Mouse (Mus musculus) heart, embryonic 10.5 days (tissue): Measurements from ENCODE around the gene Slf1. TPM values are rescaled to one million over a fixed set of nuclear protein-coding genes. Genes with fewer than 3 reads are reported as not detected.
A peak's percentile ranks its signal among the peaks of the same experiment; 100 is the strongest.
"Not testable (repeated sequence)": the region's sequence is repeated elsewhere in the genome, so short reads cannot be mapped to it uniquely, and the experiment has no call there.

Experiments
- DNase-seq: peaks from one replicate; pipeline ENCODE4 v3.0.0-alpha.2; 2017; ENCODE audit warnings: low spot score
- H3K27ac ChIP-seq: fragments of 300-500 bp; sonication (generic); 2 replicates; pipeline ENCODE4 v1.5.1; 2016; ENCODE audit warnings: mild to moderate bottlenecking
- H3K27me3 ChIP-seq: fragments of 300-500 bp; sonication (generic); 2 replicates; pipeline ENCODE4 v1.6.1; 2016; ENCODE audit warnings: mild to moderate bottlenecking; ENCODE audit not compliant: poor library complexity, insufficient read depth, severe bottlenecking
- H3K36me3 ChIP-seq: fragments of 300-500 bp; sonication (generic); 2 replicates; pipeline ENCODE4 v1.6.1; 2016; ENCODE audit warnings: mild to moderate bottlenecking, moderate library complexity
- H3K4me1 ChIP-seq: fragments of 300-500 bp; sonication (generic); 2 replicates; pipeline ENCODE4 v1.6.1; 2016; ENCODE audit warnings: mild to moderate bottlenecking
- H3K4me3 ChIP-seq: fragments of 300-500 bp; sonication (generic); 2 replicates; pipeline ENCODE4 v1.5.1; 2016; ENCODE audit warnings: mild to moderate bottlenecking, moderate library complexity
- H3K9me3 ChIP-seq: fragments of 300-500 bp; sonication (generic); 2 replicates; pipeline ENCODE4 v1.6.1; 2016; ENCODE audit warnings: mild to moderate bottlenecking, moderate library complexity
- WGBS: fragments of 180-500 bp; shearing (Covaris S2); methylation state at CpG from one replicate; pipeline ENCODE4 v1.1.7; 2016; 5-methylcytosine and 5-hydroxymethylcytosine counted together
- polyA plus RNA-seq: library from polyadenylated mRNA; unstranded; fragments of >200 nt; fragmentation: Nextera tagmentation; extraction: Ambion mirVana; gene quantifications from 2 replicates; pipeline ENCODE4 v1.2.1, GENCODE M21; 2016

Gene Slf1
- 29.4 and 35.6 TPM in 2 replicates for polyA plus RNA-seq

- peak within 1 kb of the TSS; percentile 83 for H3K4me3 ChIP-seq
- no peaks in the 10 kb centered on the region for H3K9me3 ChIP-seq
- no peaks in the 10 kb centered on the region for H3K36me3 ChIP-seq
- WGBS: under 1% methylated on average over 65 of the region's 65 CpGs
- no peaks in the 10 kb centered on the region for H3K27me3 ChIP-seq
- peak; percentile 95 for DNase-seq
- H3K4me1 ChIP-seq: peaks cover 5% of the 10 kb centered on the region; the same call in 1 of the 2 replicates
- H3K27ac ChIP-seq: peak within 1 kb of the TSS; percentile 90
These were observed at the start of gene Slf1, which contains the start of gene 2210408I21Rik for GRCm38 (mm10) chr13:77134931-77135620. Slf1 (minus strand) TSS chr13:77135473. 2210408I21Rik (plus strand) TSS chr13:77135540.

DNA sequence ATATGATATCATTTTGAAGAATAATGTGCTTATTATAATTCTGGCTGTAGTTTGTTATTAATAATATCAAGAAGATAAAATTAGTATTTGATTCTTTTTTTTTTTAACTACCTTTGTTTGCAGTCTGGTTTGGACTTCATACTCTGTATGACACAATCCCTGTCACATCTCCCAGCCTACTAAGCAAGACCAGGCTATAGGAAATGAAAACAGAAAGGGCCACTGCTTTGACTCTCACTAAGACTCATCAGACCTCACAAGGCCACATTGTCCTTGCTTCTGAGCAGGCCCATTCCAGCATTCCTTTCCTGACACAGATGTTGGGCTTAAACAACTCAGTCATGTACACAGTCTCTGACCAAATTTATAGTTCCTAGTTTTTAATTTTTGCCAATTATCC, 42.7 kb upstream of the Slf1 start:
- no peak for DNase-seq
- no peaks in the 10 kb centered on the region for H3K36me3 ChIP-seq
- no peaks in the 10 kb centered on the region for H3K27me3 ChIP-seq
- no peaks in the 10 kb centered on the region for H3K4me1 ChIP-seq
- no peak overlapping the region for H3K4me3 ChIP-seq
- no peak overlapping the region for H3K27ac ChIP-seq
- no peaks in the 10 kb centered on the region for H3K9me3 ChIP-seq

DNA sequence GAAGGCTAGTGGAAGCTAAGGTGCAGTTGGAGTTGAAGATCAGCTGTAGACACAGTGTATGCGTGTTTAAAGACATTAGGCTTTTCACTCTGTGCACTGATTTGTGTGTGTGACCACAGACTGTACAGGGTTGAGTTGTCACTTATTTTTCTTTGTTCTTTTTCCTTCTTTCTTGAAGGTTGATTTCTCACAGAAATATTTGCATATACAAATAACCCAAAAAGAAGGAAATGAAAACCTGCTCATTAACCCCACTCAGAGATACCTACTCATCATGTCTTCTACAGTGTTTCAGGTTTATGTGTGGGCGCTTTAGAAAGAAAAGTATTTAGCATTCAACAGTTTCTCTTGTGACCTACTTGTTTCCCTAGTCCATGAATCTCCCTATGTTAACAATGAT, 5.6 kb upstream of the Slf1 start:
- Histone ChIP-seq H3K4me3 (no peak overlapping the region), H3K27me3 (no peaks in the 10 kb centered on the region), H3K4me1 (no peaks in the 10 kb centered on the region), H3K36me3 (no peaks in the 10 kb centered on the region), H3K27ac (no peak overlapping the region), H3K9me3 (no peaks in the 10 kb centered on the region)
- DNase-seq: no peak
- 77% methylated on average over 2 of the region's 2 CpGs for WGBS

DNA sequence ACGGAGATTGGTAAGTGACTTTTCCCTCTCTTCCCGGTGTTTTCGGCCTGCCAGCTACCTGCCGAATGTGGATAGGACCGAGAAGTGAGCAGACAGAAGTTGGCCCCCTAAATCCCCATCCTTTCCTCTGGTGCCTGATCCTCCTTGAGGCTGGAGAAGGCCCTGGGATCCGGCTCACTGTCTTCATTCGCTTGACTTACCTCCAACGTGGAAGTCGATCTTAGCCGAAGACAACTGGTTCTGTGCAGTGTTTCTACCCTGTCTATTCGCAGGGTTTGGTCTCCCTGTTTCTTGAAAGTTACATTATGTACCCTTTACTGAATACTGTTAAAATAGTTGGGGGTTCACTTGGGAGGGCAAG, 328 bp upstream of the Slf1 start:
- Histone ChIP-seq H3K4me3 (peak overlapping the region; percentile 83), H3K36me3 (no peaks in the 10 kb centered on the region), H3K27ac (peak overlapping the region; percentile 90), H3K9me3 (no peaks in the 10 kb centered on the region), H3K4me1 (peaks cover 5% of the 10 kb centered on the region; the same call in 1 of the 2 replicates), H3K27me3 (no peaks in the 10 kb centered on the region)
- under 1% methylated on average over 11 of the region's 11 CpGs for WGBS
- no peak for DNase-seq

GRCm38 (mm10) chr13:77131132-77131531, 4.1 kb downstream of the Slf1 start:
- no peak for DNase-seq
- Histone ChIP-seq H3K27ac (no peak overlapping the region), H3K4me1 (peaks cover 5% of the 10 kb centered on the region; the same call in 1 of the 2 replicates), H3K4me3 (no peak overlapping the region), H3K9me3 (no peaks in the 10 kb centered on the region), H3K27me3 (no peaks in the 10 kb centered on the region), H3K36me3 (no peaks in the 10 kb centered on the region)
- WGBS: 61% methylated on average over 2 of the region's 2 CpGs

DNA sequence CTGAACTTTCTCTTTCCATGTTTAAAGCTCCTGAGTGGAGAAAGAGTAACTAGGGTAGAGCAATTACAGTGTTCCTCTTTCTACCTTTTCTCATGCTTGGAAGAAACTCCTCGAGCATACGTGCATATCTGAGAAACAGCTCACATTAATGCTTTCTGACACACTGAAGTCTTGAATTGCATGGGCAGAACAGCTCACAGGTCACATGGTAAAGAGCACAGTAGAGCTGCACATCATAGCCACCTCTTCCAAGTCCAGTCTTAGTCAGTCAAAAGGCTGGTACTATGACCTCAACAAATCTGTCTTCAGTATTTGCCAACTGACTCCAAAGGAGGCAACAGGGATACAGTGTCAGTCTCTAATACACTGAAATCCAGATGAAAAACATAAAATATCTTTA, 7.0 kb downstream of the Slf1 start:
- no peaks in the 10 kb centered on the region for H3K27me3 ChIP-seq
- WGBS: 81% methylated on average over 2 of the region's 2 CpGs
- no peaks in the 10 kb centered on the region for H3K9me3 ChIP-seq
- DNase-seq: no peak
- no peak overlapping the region for H3K4me3 ChIP-seq
- H3K4me1 ChIP-seq: no peaks in the 10 kb centered on the region
- H3K36me3 ChIP-seq: peaks cover 13% of the 10 kb centered on the region; the same call in 1 of the 2 replicates
- H3K27ac ChIP-seq: no peak overlapping the region

- H3K27me3 ChIP-seq: no peaks in the 10 kb centered on the region
- no peaks in the 10 kb centered on the region for H3K9me3 ChIP-seq
- no peaks in the 10 kb centered on the region for H3K4me1 ChIP-seq
- H3K36me3 ChIP-seq: peaks cover 18% of the 10 kb centered on the region; the same call in 1 of the 2 replicates
- DNase-seq: no peak
- H3K4me3 ChIP-seq: no peak overlapping the region
- WGBS: 88% methylated on average over 3 of the region's 3 CpGs
- H3K27ac ChIP-seq: no peak overlapping the region
These were observed 10.1 kb downstream of the Slf1 start for GRCm38 (mm10) chr13:77125159-77125558.

DNA sequence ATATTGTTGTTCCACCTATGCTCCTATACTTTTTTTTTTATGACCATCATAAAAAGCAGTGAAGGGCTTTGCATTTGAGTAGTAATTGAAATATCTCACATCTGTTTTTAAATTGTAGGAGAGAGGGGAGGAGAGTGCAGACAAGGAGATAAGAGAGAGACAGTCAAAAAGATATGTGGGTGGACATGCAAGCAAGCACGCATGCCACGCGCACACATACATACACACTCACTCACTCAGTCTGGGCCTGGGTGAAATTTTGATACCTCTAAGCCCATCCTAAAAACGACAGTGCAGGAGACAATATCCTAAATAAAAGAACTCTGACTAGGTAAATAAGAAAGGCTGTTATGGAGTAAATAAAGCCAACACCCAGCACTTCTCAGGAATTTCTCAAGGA, 16.6 kb downstream of the Slf1 start:
- no peak overlapping the region for H3K4me3 ChIP-seq
- H3K36me3 ChIP-seq: peaks cover 8% of the 10 kb centered on the region; the same call in 1 of the 2 replicates
- H3K4me1 ChIP-seq: no peaks in the 10 kb centered on the region
- no peaks in the 10 kb centered on the region for H3K9me3 ChIP-seq
- H3K27ac ChIP-seq: no peak overlapping the region
- H3K27me3 ChIP-seq: no peaks in the 10 kb centered on the region
- 84% methylated on average over 4 of the region's 4 CpGs for WGBS
- DNase-seq: no peak

- no peak overlapping the region for H3K4me3 ChIP-seq
- peaks cover 13% of the 10 kb centered on the region for H3K36me3 ChIP-seq
- H3K27me3 ChIP-seq: no peaks in the 10 kb centered on the region
- no peaks in the 10 kb centered on the region for H3K4me1 ChIP-seq
- H3K9me3 ChIP-seq: no peaks in the 10 kb centered on the region
- no peak overlapping the region for H3K27ac ChIP-seq
- DNase-seq: no peak
These were observed 27.5 kb downstream of the Slf1 start for GRCm38 (mm10) chr13:77107734-77108133.

- WGBS: 100% methylated on average over 1 of the region's 1 CpGs
- DNase-seq, H3K4me1 ChIP-seq, H3K27ac ChIP-seq, H3K4me3 ChIP-seq, H3K9me3 ChIP-seq, H3K27me3 ChIP-seq: not testable (repeated sequence)
- peaks cover 35% of the 10 kb centered on the region; the same call in 1 of the 2 replicates for H3K36me3 ChIP-seq
These were observed 42.4 kb downstream of the Slf1 start for GRCm38 (mm10) chr13:77092876-77093275.

- no peak overlapping the region for H3K27ac ChIP-seq
- no peaks in the 10 kb centered on the region for H3K27me3 ChIP-seq
- DNase-seq: no peak
- H3K9me3 ChIP-seq: peaks cover 1% of the 10 kb centered on the region
- H3K36me3 ChIP-seq: peaks cover 16% of the 10 kb centered on the region
- no peak overlapping the region for H3K4me3 ChIP-seq
- H3K4me1 ChIP-seq: no peaks in the 10 kb centered on the region
These were observed 63.2 kb downstream of the Slf1 start for GRCm38 (mm10) chr13:77072030-77072429.

- WGBS: 96% methylated on average over 1 of the region's 1 CpGs
- no peak for DNase-seq
- Histone ChIP-seq H3K27ac (no peak overlapping the region), H3K36me3 (no peaks in the 10 kb centered on the region), H3K4me3 (no peak overlapping the region), H3K9me3 (no peaks in the 10 kb centered on the region), H3K27me3 (no peaks in the 10 kb centered on the region), H3K4me1 (no peaks in the 10 kb centered on the region)
These were observed 66.4 kb downstream of the Slf1 start for GRCm38 (mm10) chr13:77068847-77069246.

- H3K9me3 ChIP-seq: no peaks in the 10 kb centered on the region
- H3K36me3 ChIP-seq: 0 out of 2 replicates have a peak, but pooled peaks cover 2% of the 10 kb centered on the region
- H3K27me3 ChIP-seq: no peaks in the 10 kb centered on the region
- no peaks in the 10 kb centered on the region for H3K4me1 ChIP-seq
- H3K27ac ChIP-seq: no peak overlapping the region
- DNase-seq: no peak
- H3K4me3 ChIP-seq: no peak overlapping the region
- WGBS: 91% methylated on average over 1 of the region's 1 CpGs
These were observed 72.1 kb downstream of the Slf1 start for GRCm38 (mm10) chr13:77063221-77063620.

- H3K27ac ChIP-seq: no peak overlapping the region
- no peaks in the 10 kb centered on the region for H3K4me1 ChIP-seq
- H3K27me3 ChIP-seq: no peaks in the 10 kb centered on the region
- H3K4me3 ChIP-seq: no peak overlapping the region
- H3K36me3 ChIP-seq: 0 out of 2 replicates have a peak, but pooled peaks cover 6% of the 10 kb centered on the region
- WGBS: 87% methylated on average over 3 of the region's 3 CpGs
- no peak for DNase-seq
- no peaks in the 10 kb centered on the region for H3K9me3 ChIP-seq
These were observed 85.5 kb downstream of the Slf1 start for GRCm38 (mm10) chr13:77049736-77050135.
